Comparison of ENCODE assay signal across 12 mouse cellular contexts in the genomic region with DNA sequence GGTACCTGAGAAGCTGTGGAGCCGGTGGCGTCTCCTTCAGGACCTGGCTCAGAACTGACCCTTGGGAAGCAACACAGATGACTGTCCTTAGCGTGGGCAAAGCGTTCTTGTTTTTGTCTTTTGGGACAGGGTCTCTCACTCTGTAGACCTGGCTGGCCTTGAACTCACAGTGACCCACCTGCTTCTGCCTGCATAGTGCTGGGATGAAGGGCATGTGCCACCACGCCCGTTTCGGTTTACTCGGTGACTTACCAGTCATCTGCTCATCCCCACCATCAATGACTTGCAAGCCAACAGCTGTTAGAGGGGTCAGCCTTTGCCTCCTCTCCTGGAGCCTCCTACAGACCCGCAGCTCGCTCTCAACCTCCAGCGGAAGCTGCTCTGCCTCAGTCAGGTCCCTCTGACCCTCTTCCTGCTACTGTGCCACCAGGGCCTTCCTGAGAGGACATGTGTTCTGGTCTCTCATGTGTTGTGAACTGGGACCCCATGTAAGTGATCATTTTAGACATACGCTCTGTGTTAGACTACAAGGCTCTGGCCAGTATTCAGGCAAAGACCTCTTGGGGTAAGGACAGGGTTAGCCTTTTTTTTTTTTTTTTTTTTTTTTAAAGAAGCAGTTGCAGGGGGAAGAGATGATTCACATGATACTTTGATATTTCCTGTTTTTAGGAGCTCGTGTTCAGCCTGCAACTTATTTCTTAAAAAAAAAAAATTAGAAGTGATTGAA.
DNase-seq lines count a peak whose midpoint lies in the region; ATAC-seq and TF ChIP-seq lines count a peak whose summit lies in the region.
"Had no signal": no experiment of that assay in that cellular context is flagged by ENCODE, and none has a peak within 500 bp of the region (broad histone marks: within the 10 kb centered on the region; RNA-seq: fewer than 3 reads in every experiment).

No protein-coding gene starts in this region.

- DNase-seq in cerebellum, adult 8-10 months: peak; percentile 28
- DNase-seq in cerebellum, postnatal 14 days: no peak
- no peak for DNase-seq in layer of hippocampus, adult 2 months (ENCODE audit: low spot score in 2 of 2)
- no peak for DNase-seq in layer of hippocampus, adult 9-11 months
- peak; percentile 55 for DNase-seq in A20 (ENCODE audit: low read depth, low spot score)
- no peak for DNase-seq in hindbrain, postnatal 0 days (ENCODE audit: low spot score)
- no peak for DNase-seq in spleen, adult 18-20 months

- peaks cover 27% of the 10 kb centered on the region for H3K4me1 ChIP-seq in hindbrain, postnatal 0 days (ENCODE audit: insufficient read depth, low read length)

- peak overlapping the region; percentile 90 for H3K4me2 ChIP-seq in hindbrain, postnatal 0 days (ENCODE audit: low read depth, low read length)
- H3K4me2 ChIP-seq: liver, embryonic 15.5 days had no signal

- H3K9me3 ChIP-seq in hindbrain, postnatal 0 days (ENCODE audit: low read length): no peaks in the 10 kb centered on the region
- H3K9me3 ChIP-seq: embryonic facial prominence, embryonic 10.5 days; heart, embryonic 12.5 days; limb, embryonic 10.5 days; liver, embryonic 15.5 days had no signal

- no peaks in the 10 kb centered on the region for H3K36me3 ChIP-seq in hindbrain, postnatal 0 days (ENCODE audit: insufficient read depth, low read length)
- H3K36me3 ChIP-seq: embryonic facial prominence, embryonic 10.5 days; heart, embryonic 12.5 days; limb, embryonic 10.5 days; liver, embryonic 15.5 days had no signal

- peak overlapping the region; percentile 42 for H3K4me3 ChIP-seq in layer of hippocampus, adult 2 months
- no peak overlapping the region for H3K4me3 ChIP-seq in hindbrain, postnatal 0 days (ENCODE audit: low read length)
- H3K4me3 ChIP-seq: embryonic facial prominence, embryonic 10.5 days; limb, embryonic 10.5 days; liver, embryonic 15.5 days had no signal

- no peak for ATAC-seq in hindbrain, postnatal 0 days
- ATAC-seq in CD4-positive, CD25-positive, alpha-beta regulatory T cell, adult 4 months: no peak

- H3K9ac ChIP-seq in hindbrain, postnatal 0 days (replicated peaks; ENCODE audit: low read length): no peak overlapping the region
- H3K9ac ChIP-seq: liver, embryonic 15.5 days had no signal

- 88% methylated on average over 13 of the region's 13 CpGs for WGBS in hindbrain, postnatal 0 days

- H3K27me3 ChIP-seq in hindbrain, postnatal 0 days (ENCODE audit: insufficient read depth, low read length): no peaks in the 10 kb centered on the region

- TF ChIP-seq CTCF in layer of hippocampus, adult 2 months (conservative IDR thresholded peaks at IDR 0.05): no peak
- TF ChIP-seq CTCF in hindbrain, postnatal 0 days (IDR thresholded peaks at IDR 0.05; ENCODE audit: low read depth): no peak

- peak overlapping the region; percentile 91 for H3K27ac ChIP-seq in layer of hippocampus, adult 2 months
- no peak overlapping the region for H3K27ac ChIP-seq in hindbrain, postnatal 0 days
- H3K27ac ChIP-seq: embryonic facial prominence, embryonic 10.5 days; limb, embryonic 10.5 days; liver, embryonic 15.5 days had no signal

Comparison
In these comparisons a context has a peak if more than half of its experiments do, and no peak if none do; other contexts are left out.
1. DNase-seq: peak in cerebellum, adult 8-10 months (single experiment) and A20 (single experiment); none in cerebellum, postnatal 14 days (0 of 2), layer of hippocampus, adult 2 months (0 of 2), layer of hippocampus, adult 9-11 months (single experiment), hindbrain, postnatal 0 days (single experiment) and spleen, adult 18-20 months (0 of 2).